Mouse (Mus musculus) liver, embryonic 11.5 days (tissue): Measurements from ENCODE around the gene Cubn. TPM values are rescaled to one million over a fixed set of nuclear protein-coding genes. Genes with fewer than 3 reads are reported as not detected.

Experiments
- ATAC-seq: fragments of 200-750 bp; cut with Nextera tagmentation; replicated peaks from 2 replicates; pipeline ENCODE4 v1.8.0; 2017; ENCODE audit warnings: moderate number of reproducible peaks, mild to moderate bottlenecking, moderate TSS enrichment, moderate library complexity; ENCODE audit not compliant: low FRiP score
- DNase-seq: peaks from one replicate; pipeline ENCODE4 v3.0.0-alpha.2; 2017; ENCODE audit warnings: low spot score
- H3K27ac ChIP-seq: fragments of 300-500 bp; sonication (generic); 2 replicates; pipeline ENCODE4 v1.5.1; 2014; ENCODE audit warnings: mild to moderate bottlenecking, low read depth, low read length, control low read depth
- H3K27me3 ChIP-seq: fragments of 300-500 bp; sonication (generic); replicated peaks from 2 replicates; pipeline ENCODE4 v1.6.1; 2014; ENCODE audit warnings: low read length, mixed read lengths; ENCODE audit not compliant: control insufficient read depth, insufficient read depth
- H3K36me3 ChIP-seq: fragments of 300-500 bp; sonication (generic); 2 replicates; pipeline ENCODE4 v1.6.1; 2014; ENCODE audit warnings: mild to moderate bottlenecking, low read length, moderate library complexity, mixed read lengths; ENCODE audit not compliant: control insufficient read depth, insufficient read depth
- H3K4me1 ChIP-seq: fragments of 300-500 bp; sonication (generic); replicated peaks from 2 replicates; pipeline ENCODE4 v1.6.1; 2014; ENCODE audit warnings: low read length, mixed read lengths; ENCODE audit not compliant: control insufficient read depth, insufficient read depth
- H3K4me2 ChIP-seq: fragments of 300-500 bp; sonication (generic); 2 replicates; pipeline ENCODE4 v1.6.1; 2014; ENCODE audit warnings: mild to moderate bottlenecking, control low read depth, moderate library complexity
- H3K4me3 ChIP-seq: fragments of 300-500 bp; sonication (generic); 2 replicates; pipeline ENCODE4 v1.5.1; 2014; ENCODE audit warnings: low read depth, low read length, control low read depth
- H3K9ac ChIP-seq: fragments of 300-500 bp; sonication (generic); 2 replicates; pipeline ENCODE4 v1.6.1; 2014; ENCODE audit warnings: low read depth, low read length, control low read depth
- H3K9me3 ChIP-seq: fragments of 300-500 bp; sonication (generic); 2 replicates; pipeline ENCODE4 v1.6.1; 2016; ENCODE audit warnings: low read length, inconsistent platforms, mixed read lengths; ENCODE audit not compliant: control insufficient read depth
- WGBS: fragments of 180-500 bp; shearing (Covaris S2); extraction: QIAGEN DNeasy Blood & Tissue Kit; methylation state at CpG from one replicate; pipeline ENCODE4 v1.1.7; 2014; 5-methylcytosine and 5-hydroxymethylcytosine counted together
- polyA plus RNA-seq: library from polyadenylated mRNA; unstranded; fragments of >200 nt; fragmentation: Nextera tagmentation; extraction: Ambion mirVana; gene quantifications from 2 replicates; pipeline ENCODE4 v1.2.1, GENCODE M21; 2014

Cubn gene
- 0.14 and 0.15 TPM in 2 replicates for polyA plus RNA-seq

- Histone ChIP-seq H3K9me3 (no peaks in the 10 kb centered on the region), H3K36me3 (no peaks in the 10 kb centered on the region), H3K27ac (no peak within 1 kb of the TSS), H3K4me3 (no peak within 1 kb of the TSS), H3K9ac (no peak within 1 kb of the TSS), H3K4me2 (no peak within 1 kb of the TSS), H3K27me3 (no peaks in the 10 kb centered on the region), H3K4me1 (no peaks in the 10 kb centered on the region)
- 63% methylated on average over 8 of the region's 8 CpGs for whole genome bisulfite sequencing
- no peak for ATAC-seq
- no peak for DNase-seq
These were observed at the start of gene Cubn for GRCm38 (mm10) chr2:13491734-13492133. Gene Cubn (minus strand): TSS chr2:13491813.

- ATAC-seq (no peak), DNase-seq (no peak)
- Histone ChIP-seq H3K4me3 (no peak overlapping the region), H3K4me2 (no peak overlapping the region), H3K9ac (no peak overlapping the region), H3K9me3 (no peaks in the 10 kb centered on the region), H3K36me3 (no peaks in the 10 kb centered on the region), H3K4me1 (peaks cover 13% of the 10 kb centered on the region), H3K27me3 (no peaks in the 10 kb centered on the region), H3K27ac (no peak overlapping the region)
- WGBS, result 76% methylated on average over 1 of the region's 1 CpGs
These were observed 48.2 kb upstream of the Cubn start for GRCm38 (mm10) chr2:13539860-13540259.

- peaks cover 11% of the 10 kb centered on the region for H3K4me1 ChIP-seq
- DNase-seq, result no peak
- no peaks in the 10 kb centered on the region for H3K27me3 ChIP-seq
- H3K36me3 ChIP-seq, result no peaks in the 10 kb centered on the region
- H3K4me2 ChIP-seq, result peak overlapping the region; percentile 37; the same call in 1 of the 2 replicates
- H3K27ac ChIP-seq, result peak overlapping the region; percentile 43; the same call in 1 of the 2 replicates
- H3K9me3 ChIP-seq, result no peaks in the 10 kb centered on the region
- ATAC-seq, result peak; percentile 56; the same call in 1 of the 2 replicates
- no peak overlapping the region; the same call in 1 of the 2 replicates for H3K9ac ChIP-seq
- WGBS, result 36% methylated on average over 6 of the region's 6 CpGs
- no peak overlapping the region for H3K4me3 ChIP-seq
These were observed 47.2 kb upstream of the Cubn start for GRCm38 (mm10) chr2:13538704-13539377.

- no peak overlapping the region for H3K4me2 ChIP-seq
These were observed 46.6 kb upstream of the Cubn start for GRCm38 (mm10) chr2:13538258-13538657.

GRCm38 (mm10) chr2:13537733-13538132, 46.1 kb upstream of the Cubn start:
- H3K4me1 ChIP-seq, result peaks cover 5% of the 10 kb centered on the region
- H3K36me3 ChIP-seq, result no peaks in the 10 kb centered on the region
- no peak overlapping the region for H3K9ac ChIP-seq
- H3K27me3 ChIP-seq, result no peaks in the 10 kb centered on the region
- ATAC-seq (peak; percentile 55), DNase-seq (no peak)
- H3K9me3 ChIP-seq, result no peaks in the 10 kb centered on the region
- no peak overlapping the region for H3K27ac ChIP-seq
- no peak overlapping the region for H3K4me2 ChIP-seq
- H3K4me3 ChIP-seq, result no peak overlapping the region
- 29% methylated on average over 2 of the region's 2 CpGs for WGBS

More at GRCm38 (mm10) chr2:13538258-13538657, 46.6 kb upstream of the Cubn start:
- no peaks in the 10 kb centered on the region for H3K36me3 ChIP-seq
- H3K4me3 ChIP-seq, result no peak overlapping the region
- H3K27me3 ChIP-seq, result no peaks in the 10 kb centered on the region
- no peaks in the 10 kb centered on the region for H3K9me3 ChIP-seq
- ATAC-seq, result 0 out of 2 replicates have a peak, but pooled peaks have one; percentile 29
- WGBS, result 76% methylated on average over 2 of the region's 2 CpGs
- peaks cover 9% of the 10 kb centered on the region for H3K4me1 ChIP-seq
- DNase-seq, result no peak
- no peak overlapping the region for H3K9ac ChIP-seq
- no peak overlapping the region for H3K27ac ChIP-seq

- no peak for DNase-seq
- Histone ChIP-seq H3K9ac (no peak overlapping the region), H3K4me1 (peaks cover 5% of the 10 kb centered on the region), H3K4me3 (no peak overlapping the region), H3K27ac (no peak overlapping the region), H3K36me3 (no peaks in the 10 kb centered on the region), H3K27me3 (no peaks in the 10 kb centered on the region), H3K4me2 (no peak overlapping the region), H3K9me3 (no peaks in the 10 kb centered on the region)
- ATAC-seq, result no peak
These were observed 45.1 kb upstream of the Cubn start for GRCm38 (mm10) chr2:13536747-13537146.

- DNase-seq (no peak), ATAC-seq (no peak)
- WGBS, result 63% methylated on average over 6 of the region's 6 CpGs
- Histone ChIP-seq H3K4me3 (no peak overlapping the region), H3K9me3 (no peaks in the 10 kb centered on the region), H3K27ac (no peak overlapping the region), H3K9ac (no peak overlapping the region), H3K36me3 (no peaks in the 10 kb centered on the region), H3K4me2 (no peak overlapping the region), H3K27me3 (no peaks in the 10 kb centered on the region), H3K4me1 (peaks cover 6% of the 10 kb centered on the region)
These were observed 39.0 kb upstream of the Cubn start for GRCm38 (mm10) chr2:13530639-13531038.

GRCm38 (mm10) chr2:13529253-13529933, 37.8 kb upstream of the Cubn start:
- DNase-seq (no peak), ATAC-seq (peak; percentile 76)
- WGBS, result 70% methylated on average over 3 of the region's 3 CpGs
- H3K4me3 ChIP-seq, result no peak overlapping the region
- no peaks in the 10 kb centered on the region for H3K36me3 ChIP-seq
- H3K4me2 ChIP-seq, result no peak overlapping the region
- H3K9ac ChIP-seq, result no peak overlapping the region
- H3K4me1 ChIP-seq, result peaks cover 6% of the 10 kb centered on the region
- H3K27ac ChIP-seq, result no peak overlapping the region
- H3K9me3 ChIP-seq, result no peaks in the 10 kb centered on the region
- H3K27me3 ChIP-seq, result no peaks in the 10 kb centered on the region

GRCm38 (mm10) chr2:13527531-13527930, 35.9 kb upstream of the Cubn start:
- Histone ChIP-seq H3K27ac (no peak overlapping the region), H3K4me2 (no peak overlapping the region), H3K4me3 (no peak overlapping the region), H3K9ac (no peak overlapping the region), H3K36me3 (no peaks in the 10 kb centered on the region), H3K9me3 (no peaks in the 10 kb centered on the region), H3K4me1 (peaks cover 16% of the 10 kb centered on the region), H3K27me3 (no peaks in the 10 kb centered on the region)
- ATAC-seq (no peak), DNase-seq (no peak)
- 68% methylated on average over 4 of the region's 4 CpGs for WGBS
